Mouse (Mus musculus) kidney, embryonic 16.5 days (tissue): Measurements from ENCODE around the gene Hrh3. TPM values are rescaled to one million over a fixed set of nuclear protein-coding genes. Genes with fewer than 3 reads are reported as not detected.

ENCODE experiments used
- ATAC-seq: fragments of 200-750 bp; cut with Nextera tagmentation; 2 replicates; pipeline ENCODE4 v1.8.0; 2017; ENCODE audit warnings: moderate TSS enrichment; ENCODE audit not compliant: low FRiP score, low TSS enrichment
- H3K27ac ChIP-seq: fragments of 300-500 bp; sonication (generic); 2 replicates; pipeline ENCODE4 v1.5.1; 2014; ENCODE audit warnings: low read length
- H3K27me3 ChIP-seq: fragments of 300-500 bp; sonication (generic); 2 replicates; pipeline ENCODE4 v1.6.1; 2014; ENCODE audit warnings: low read length, control low read depth, mixed read lengths; ENCODE audit not compliant: insufficient read depth
- H3K36me3 ChIP-seq: fragments of 300-500 bp; sonication (generic); 2 replicates; pipeline ENCODE4 v1.6.1; 2014; ENCODE audit warnings: low read length, control low read depth, mixed read lengths; ENCODE audit not compliant: insufficient read depth
- H3K4me1 ChIP-seq: fragments of 300-500 bp; sonication (generic); 2 replicates; pipeline ENCODE4 v1.6.1; 2014; ENCODE audit warnings: low read length, control low read depth, mixed read lengths; ENCODE audit not compliant: insufficient read depth
- H3K4me2 ChIP-seq: fragments of 300-500 bp; sonication (generic); replicated peaks from 2 replicates; pipeline ENCODE4 v1.6.1; 2014; ENCODE audit warnings: low read depth, low read length
- H3K4me3 ChIP-seq: fragments of 300-500 bp; sonication (generic); 2 replicates; pipeline ENCODE4 v1.5.1; 2014; ENCODE audit warnings: mild to moderate bottlenecking, low read length
- H3K9ac ChIP-seq: fragments of 300-500 bp; sonication (generic); replicated peaks from 2 replicates; pipeline ENCODE4 v1.6.1; 2014; ENCODE audit warnings: low read length
- H3K9me3 ChIP-seq: fragments of 300-500 bp; sonication (generic); 2 replicates; pipeline ENCODE4 v1.6.1; 2016; ENCODE audit warnings: low read length, control low read depth
- WGBS: fragments of 180-500 bp; shearing (Covaris S2); extraction: QIAGEN DNeasy Blood & Tissue Kit; methylation state at CpG from one replicate; pipeline ENCODE4 v1.1.7; 2014; 5-methylcytosine and 5-hydroxymethylcytosine counted together
- polyA plus RNA-seq: library from polyadenylated mRNA; unstranded; fragments of >200 nt; fragmentation: Nextera tagmentation; extraction: Ambion mirVana; gene quantifications from 2 replicates; pipeline ENCODE4 v1.2.1, GENCODE M21; 2015

Hrh3 gene
- polyA plus RNA-seq, 1 experiment from 2014 or later = not detected

DNA sequence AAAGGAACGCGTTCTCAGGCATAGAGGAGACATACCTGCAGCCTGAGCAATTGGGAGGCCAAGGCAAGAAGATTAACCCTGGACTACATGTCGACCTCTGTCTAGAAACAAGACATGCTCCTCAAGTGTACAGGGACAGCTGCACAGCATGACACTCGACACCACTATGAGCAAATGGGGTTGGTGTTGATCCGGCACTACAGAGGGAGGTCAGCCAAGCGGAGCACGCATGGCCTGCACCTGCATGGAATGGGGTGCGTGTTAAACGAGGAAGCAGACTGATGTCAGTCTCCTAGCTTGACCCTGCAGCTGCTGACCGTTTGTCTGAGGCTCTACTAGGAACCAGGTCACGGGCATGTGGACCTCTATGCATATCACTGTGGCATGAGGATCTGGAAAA is 14.0 kb downstream of the Hrh3 start:
- Histone ChIP-seq H3K4me3 (no peak overlapping the region), H3K9ac (no peak overlapping the region), H3K27me3 (no peaks in the 10 kb centered on the region), H3K36me3 (peaks cover 3% of the 10 kb centered on the region; the same call in 1 of the 2 replicates), H3K4me2 (no peak overlapping the region), H3K27ac (no peak overlapping the region), H3K4me1 (peaks cover 9% of the 10 kb centered on the region; the same call in 1 of the 2 replicates), H3K9me3 (peaks cover 3% of the 10 kb centered on the region; the same call in 1 of the 2 replicates)
- WGBS = 39% methylated on average over 11 of the region's 11 CpGs
- peak; percentile 47; the same call in 1 of the 2 replicates for ATAC-seq

DNA sequence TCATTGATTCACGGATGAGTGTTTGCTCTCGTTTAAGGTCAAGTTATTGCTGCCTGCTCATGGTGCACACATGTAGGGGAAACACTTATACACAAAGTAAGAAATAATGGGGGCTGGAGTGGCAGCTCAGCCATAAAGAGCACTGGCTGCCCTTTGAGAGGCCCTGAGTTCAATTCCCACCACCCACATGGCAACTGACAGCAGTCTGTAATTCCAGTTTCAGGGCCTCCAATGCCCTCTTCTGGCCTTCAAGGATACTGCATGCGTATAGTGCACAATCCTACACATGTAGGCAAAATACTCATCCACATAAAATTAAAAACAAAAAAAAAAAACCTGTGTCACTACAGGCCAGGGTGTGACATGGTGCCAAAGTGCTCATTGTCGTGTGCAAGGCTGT is 16.8 kb downstream of the Hrh3 start:
- no peak overlapping the region for H3K4me3 ChIP-seq
- ATAC-seq = no peak
- H3K27ac ChIP-seq = no peak overlapping the region
- H3K27me3 ChIP-seq = no peaks in the 10 kb centered on the region
- no peak overlapping the region for H3K9ac ChIP-seq
- WGBS = 78% methylated on average over 4 of the region's 4 CpGs
- peaks cover 9% of the 10 kb centered on the region for H3K36me3 ChIP-seq
- peaks cover 3% of the 10 kb centered on the region; the same call in 1 of the 2 replicates for H3K9me3 ChIP-seq
- no peak overlapping the region for H3K4me2 ChIP-seq
- H3K4me1 ChIP-seq = peaks cover 20% of the 10 kb centered on the region

DNA sequence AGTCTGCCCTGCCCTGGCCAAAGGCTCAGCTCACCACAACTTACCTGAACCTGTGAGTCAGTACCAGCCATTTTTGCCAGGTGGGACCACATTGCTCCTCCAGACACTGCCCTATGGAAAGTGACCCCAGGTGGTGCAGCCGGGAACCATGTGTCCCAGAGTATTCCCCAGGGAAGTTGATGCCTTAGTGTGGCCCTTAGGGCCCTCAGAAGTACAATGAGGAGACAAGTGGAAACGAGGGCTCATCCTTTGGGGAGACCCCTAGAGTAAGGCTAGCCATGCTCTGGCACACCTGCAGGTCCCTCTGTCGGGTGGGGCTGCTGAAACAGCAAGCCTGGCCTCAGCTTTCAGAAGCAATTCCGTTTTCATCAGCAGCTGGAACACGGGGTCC is 17.7 kb downstream of the Hrh3 start:
- Histone ChIP-seq H3K4me1 (peaks cover 20% of the 10 kb centered on the region), H3K36me3 (peaks cover 9% of the 10 kb centered on the region), H3K4me3 (no peak overlapping the region), H3K4me2 (no peak overlapping the region), H3K9ac (no peak overlapping the region), H3K27ac (no peak overlapping the region), H3K27me3 (no peaks in the 10 kb centered on the region), H3K9me3 (peaks cover 3% of the 10 kb centered on the region; the same call in 1 of the 2 replicates)
- ATAC-seq = no peak
- WGBS = 84% methylated on average over 5 of the region's 5 CpGs

DNA sequence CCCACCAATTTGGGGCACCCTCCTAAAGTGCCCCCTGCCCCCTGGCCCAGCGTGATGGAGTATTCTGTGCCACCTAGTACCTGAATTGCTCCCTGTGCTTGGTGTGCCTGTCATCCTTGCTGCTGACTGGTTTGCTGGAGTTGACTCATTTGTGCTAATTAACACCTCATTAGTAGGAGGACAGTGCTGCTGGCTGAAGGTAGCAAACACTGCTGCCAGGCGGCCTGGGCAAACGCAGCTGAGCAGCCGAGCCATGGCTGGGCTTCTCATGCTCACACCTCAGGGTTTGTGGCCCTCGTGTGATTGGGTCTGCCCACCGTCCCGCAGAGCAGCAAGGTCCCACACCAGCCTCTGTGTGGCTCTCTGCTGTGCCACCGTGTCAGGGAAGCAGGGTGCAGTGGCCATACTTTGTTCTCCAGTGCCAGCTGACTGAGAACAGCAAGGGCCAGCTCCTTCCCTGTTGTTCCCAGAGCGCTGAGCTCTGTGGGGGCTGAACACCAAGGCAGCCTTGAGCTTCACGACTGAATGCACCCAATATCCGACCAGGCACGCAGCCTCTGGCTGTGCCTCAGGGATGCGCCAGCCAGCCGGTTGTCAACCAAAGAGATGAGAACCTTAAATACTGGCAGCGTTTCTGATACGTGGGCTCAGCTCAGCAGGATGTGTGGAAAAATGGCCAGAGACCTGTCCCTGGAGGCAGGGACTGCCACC is 18.2 kb downstream of the Hrh3 start:
- ATAC-seq = 0 out of 2 replicates have a peak, but pooled peaks have one; percentile 25
- H3K36me3 ChIP-seq = peaks cover 9% of the 10 kb centered on the region
- no peak overlapping the region for H3K4me3 ChIP-seq
- no peak overlapping the region for H3K27ac ChIP-seq
- 42% methylated on average over 16 of the region's 16 CpGs for WGBS
- H3K9me3 ChIP-seq = peaks cover 3% of the 10 kb centered on the region; the same call in 1 of the 2 replicates
- H3K27me3 ChIP-seq = no peaks in the 10 kb centered on the region
- no peak overlapping the region for H3K4me2 ChIP-seq
- peaks cover 20% of the 10 kb centered on the region for H3K4me1 ChIP-seq
- H3K9ac ChIP-seq = no peak overlapping the region

DNA sequence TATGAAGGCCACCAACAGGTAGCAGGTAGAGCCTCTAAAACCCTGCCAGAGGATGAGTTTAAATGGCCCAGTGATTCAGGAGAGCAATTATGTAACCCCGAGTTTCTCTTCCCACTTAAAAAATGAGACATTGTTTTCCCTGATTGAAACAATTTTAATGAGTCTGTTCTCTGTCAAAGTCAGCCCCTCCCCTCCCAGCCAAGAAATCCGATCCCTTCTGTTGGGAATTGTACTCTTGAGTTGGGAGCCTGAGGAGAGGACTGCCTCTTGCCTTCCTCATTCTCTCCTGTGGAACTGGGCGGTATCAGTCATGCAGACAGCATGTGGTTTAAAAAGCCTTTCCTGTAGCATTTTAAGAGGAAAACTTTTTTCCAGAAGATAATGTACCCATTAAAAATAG is 19.7 kb downstream of the Hrh3 start:
- Histone ChIP-seq H3K27me3 (no peaks in the 10 kb centered on the region), H3K9ac (no peak overlapping the region), H3K27ac (no peak overlapping the region), H3K4me1 (peaks cover 17% of the 10 kb centered on the region), H3K36me3 (peaks cover 9% of the 10 kb centered on the region), H3K4me2 (no peak overlapping the region), H3K4me3 (no peak overlapping the region), H3K9me3 (peaks cover 3% of the 10 kb centered on the region; the same call in 1 of the 2 replicates)
- WGBS = 21% methylated on average over 3 of the region's 3 CpGs
- ATAC-seq = no peak

DNA sequence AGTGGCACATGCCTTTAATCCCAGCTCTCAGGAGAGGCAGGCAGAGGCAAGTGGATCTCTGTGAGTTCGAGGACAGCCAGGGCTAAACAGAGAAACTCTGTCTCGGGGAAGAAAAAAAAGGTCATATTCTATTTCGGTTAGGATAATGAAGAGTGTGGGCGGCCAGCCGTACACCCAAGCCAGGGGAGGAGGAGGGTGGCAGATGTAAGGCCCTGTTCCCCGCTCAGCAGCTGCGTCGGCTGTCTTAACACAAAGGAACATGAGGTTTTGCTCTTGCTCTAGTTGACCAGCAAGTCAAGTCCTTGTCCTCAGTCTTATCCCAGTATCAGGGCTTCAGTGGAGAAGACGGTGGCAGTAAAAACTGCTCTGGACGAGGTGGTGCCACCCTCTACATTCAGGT is 21.2 kb downstream of the Hrh3 start:
- 76% methylated on average over 10 of the region's 10 CpGs for WGBS
- H3K27ac ChIP-seq = no peak overlapping the region
- H3K36me3 ChIP-seq = peaks cover 9% of the 10 kb centered on the region
- peaks cover 17% of the 10 kb centered on the region for H3K4me1 ChIP-seq
- H3K9me3 ChIP-seq = peaks cover 3% of the 10 kb centered on the region; the same call in 1 of the 2 replicates
- no peaks in the 10 kb centered on the region for H3K27me3 ChIP-seq
- H3K4me2 ChIP-seq = no peak overlapping the region
- ATAC-seq = no peak
- no peak overlapping the region for H3K9ac ChIP-seq
- no peak overlapping the region for H3K4me3 ChIP-seq

DNA sequence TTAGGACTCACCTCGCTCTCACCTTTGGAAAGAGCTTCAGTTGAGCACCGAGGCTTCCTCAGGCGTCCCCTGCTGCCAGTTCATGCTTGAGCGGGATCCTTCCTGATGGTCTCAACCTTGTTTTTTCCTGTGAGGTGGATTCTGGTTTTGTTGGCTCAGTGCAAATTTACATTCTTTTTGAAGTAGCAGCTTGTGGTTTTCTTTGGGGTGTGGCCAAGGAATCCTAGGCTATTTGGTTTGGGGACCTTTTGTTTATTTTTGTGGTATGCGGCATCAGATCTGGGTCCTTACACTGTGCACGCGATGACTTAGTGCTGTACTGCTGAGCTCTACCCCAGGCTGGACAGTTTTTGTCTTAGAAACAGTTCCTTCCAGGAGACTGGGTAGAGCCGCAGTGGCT is 23.6 kb downstream of the Hrh3 start:
- Histone ChIP-seq H3K36me3 (peaks cover 6% of the 10 kb centered on the region; the same call in 1 of the 2 replicates), H3K9me3 (no peaks in the 10 kb centered on the region), H3K4me1 (peaks cover 11% of the 10 kb centered on the region), H3K4me3 (no peak overlapping the region), H3K4me2 (no peak overlapping the region), H3K9ac (no peak overlapping the region), H3K27ac (no peak overlapping the region), H3K27me3 (no peaks in the 10 kb centered on the region)
- no peak for ATAC-seq
- WGBS = 77% methylated on average over 8 of the region's 8 CpGs

DNA sequence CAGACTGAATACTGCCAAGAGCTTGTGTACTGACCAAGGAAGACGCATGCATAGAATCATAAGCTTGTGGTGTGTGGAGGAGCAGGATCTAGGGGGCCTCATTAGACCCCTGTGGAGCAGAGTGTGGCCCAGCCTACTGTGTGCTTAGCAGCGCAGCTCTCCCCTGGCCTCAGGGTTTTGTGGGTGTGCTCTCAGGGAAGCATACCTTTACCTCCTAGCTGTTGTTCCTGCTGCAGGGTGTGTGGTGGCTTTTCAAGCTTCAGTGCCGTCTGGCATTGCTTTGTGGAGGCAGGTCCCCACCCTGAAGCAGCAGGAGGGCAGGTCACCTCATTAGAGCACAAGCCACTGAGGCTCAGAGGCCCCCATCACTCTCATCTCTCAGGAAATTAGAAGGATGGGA is 26.7 kb downstream of the Hrh3 start:
- Histone ChIP-seq H3K4me2 (no peak overlapping the region), H3K4me1 (no peaks in the 10 kb centered on the region), H3K9me3 (no peaks in the 10 kb centered on the region), H3K36me3 (no peaks in the 10 kb centered on the region), H3K27me3 (no peaks in the 10 kb centered on the region), H3K27ac (no peak overlapping the region), H3K9ac (no peak overlapping the region), H3K4me3 (no peak overlapping the region)
- WGBS = 68% methylated on average over 3 of the region's 3 CpGs
- no peak for ATAC-seq

DNA sequence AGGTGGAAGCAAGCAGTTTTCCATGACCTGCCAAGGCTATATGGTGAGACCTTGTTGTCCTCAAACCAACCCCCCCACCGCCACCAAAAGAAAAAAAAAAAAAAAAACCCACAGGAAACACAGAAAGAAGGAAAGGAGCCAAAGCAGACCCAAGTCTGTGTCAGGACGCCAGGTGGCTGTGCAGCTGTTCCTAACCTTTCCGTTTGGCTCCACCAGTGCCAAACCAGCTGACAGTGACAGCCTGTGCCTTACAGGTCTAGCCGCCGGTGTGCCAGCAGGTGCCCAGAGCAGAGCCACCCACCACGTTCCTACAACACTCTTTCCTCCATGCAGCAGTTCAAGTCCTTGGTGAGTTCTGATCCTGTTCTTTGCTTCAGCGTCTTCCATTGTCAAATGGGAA is 31.4 kb downstream of the Hrh3 start:
- peaks cover 9% of the 10 kb centered on the region for H3K4me1 ChIP-seq
- no peak overlapping the region for H3K4me3 ChIP-seq
- no peak for ATAC-seq
- no peak overlapping the region for H3K4me2 ChIP-seq
- H3K27me3 ChIP-seq = no peaks in the 10 kb centered on the region
- no peaks in the 10 kb centered on the region for H3K9me3 ChIP-seq
- 0 out of 2 replicates have a peak, but pooled peaks cover 1% of the 10 kb centered on the region for H3K36me3 ChIP-seq
- WGBS = 88% methylated on average over 7 of the region's 7 CpGs
- no peak overlapping the region for H3K9ac ChIP-seq
- H3K27ac ChIP-seq = no peak overlapping the region

DNA sequence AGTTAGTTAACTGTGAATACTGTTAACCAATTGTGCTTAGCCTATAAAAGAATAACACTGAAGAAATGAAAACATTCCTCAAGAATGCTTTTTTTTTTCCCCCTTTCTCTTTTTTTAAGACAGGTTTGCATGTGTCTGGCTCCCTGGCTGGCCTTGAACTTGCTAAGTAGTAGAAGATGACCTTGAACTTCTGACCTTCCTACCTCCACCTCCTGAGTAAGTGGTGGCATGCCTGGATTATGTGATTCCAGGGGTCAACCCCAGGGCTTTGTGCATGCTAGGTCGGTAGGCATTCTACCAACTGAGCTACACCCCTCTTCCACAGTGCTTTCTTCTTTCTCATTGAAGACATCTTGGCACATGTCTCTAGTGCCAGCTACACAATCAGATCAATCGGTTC is 32.6 kb downstream of the Hrh3 start:
- peaks cover 9% of the 10 kb centered on the region for H3K4me1 ChIP-seq
- H3K4me3 ChIP-seq = no peak overlapping the region
- H3K4me2 ChIP-seq = no peak overlapping the region
- WGBS = 81% methylated on average over 2 of the region's 2 CpGs
- H3K36me3 ChIP-seq = peaks cover 8% of the 10 kb centered on the region; the same call in 1 of the 2 replicates
- no peak overlapping the region for H3K27ac ChIP-seq
- no peak overlapping the region for H3K9ac ChIP-seq
- no peaks in the 10 kb centered on the region for H3K27me3 ChIP-seq
- H3K9me3 ChIP-seq = no peaks in the 10 kb centered on the region
- ATAC-seq = no peak
